Mouse (Mus musculus) liver, embryonic 14.5 days (tissue): Measurements from ENCODE around the gene Gpr35.

Source experiments
- CTCF ChIP-seq: IDR thresholded peaks from 2 replicates; pipeline ENCODE4 v1.5.1; 2016; ENCODE audit warnings: antibody characterized with exemption, low read depth, control low read depth
- EP300 ChIP-seq: IDR thresholded peaks from 2 replicates; pipeline ENCODE4 v1.6.1; 2016; ENCODE audit warnings: antibody characterized with exemption, low read depth

GRCm38 (mm10) chr1:93013367-93013766 lies 62.7 kb downstream of the Gpr35 start:
- no peak for TF ChIP-seq EP300
- no peak for TF ChIP-seq CTCF
